Mouse (Mus musculus) kidney, adult 10 weeks (tissue): Measurements from ENCODE around the gene Spint3. TPM values are rescaled to one million over a fixed set of nuclear protein-coding genes. Genes with fewer than 3 reads are reported as not detected.

Source experiments
- polyA plus RNA-seq: library from polyadenylated mRNA; stranded (reverse); fragments of 350-450 nt; fragmentation: Illumina TruSeq; extraction: RNeasy Lipid Tissue Mini Kit (QIAGEN cat#74804); gene quantifications from one replicate; pipeline ENCODE4 v1.2.3, GENCODE M21; 2014; ENCODE audit warnings: low read depth, low replicate concordance

Gene Spint3
- not detected for polyA plus RNA-seq

GRCm38 (mm10) chr2:164573359-164573758 is at the start of gene Spint3:
TSS of gene Spint3 (minus strand) at chr2:164573459.

DNA sequence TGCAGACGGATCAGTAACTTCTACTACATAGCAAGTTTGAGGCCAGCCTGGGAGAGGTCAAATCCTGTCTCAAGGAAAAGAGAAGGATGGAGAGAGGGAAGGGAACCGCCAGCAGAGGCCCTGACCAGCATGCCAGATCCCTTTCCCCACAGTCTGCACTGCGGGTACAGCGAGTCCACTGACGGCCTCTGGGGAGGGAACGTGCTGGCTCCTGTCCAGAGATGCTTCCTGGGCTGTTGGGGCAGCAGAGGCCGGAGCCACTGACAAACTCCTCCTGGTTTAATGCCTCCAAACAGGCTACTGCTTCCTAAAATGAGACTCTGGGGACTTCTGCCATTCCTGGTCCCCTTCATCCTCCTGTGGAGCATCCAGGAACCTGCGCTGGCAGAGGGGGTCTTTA is 40.2 kb upstream of the Spint3 start, which contains the start of the genes Wfdc6b and Wfdc8:
Wfdc6b (plus strand) TSS at position 52 of the 400 bp plus-strand sequence.
Wfdc8 (minus strand) TSS at position 156 of the 400 bp plus-strand sequence.

GRCm38 (mm10) chr2:164593494-164593893 is 20.2 kb upstream of the Spint3 start, which contains the start of gene Eppin:
TSS of gene Eppin (minus strand) at chr2:164593594.

DNA sequence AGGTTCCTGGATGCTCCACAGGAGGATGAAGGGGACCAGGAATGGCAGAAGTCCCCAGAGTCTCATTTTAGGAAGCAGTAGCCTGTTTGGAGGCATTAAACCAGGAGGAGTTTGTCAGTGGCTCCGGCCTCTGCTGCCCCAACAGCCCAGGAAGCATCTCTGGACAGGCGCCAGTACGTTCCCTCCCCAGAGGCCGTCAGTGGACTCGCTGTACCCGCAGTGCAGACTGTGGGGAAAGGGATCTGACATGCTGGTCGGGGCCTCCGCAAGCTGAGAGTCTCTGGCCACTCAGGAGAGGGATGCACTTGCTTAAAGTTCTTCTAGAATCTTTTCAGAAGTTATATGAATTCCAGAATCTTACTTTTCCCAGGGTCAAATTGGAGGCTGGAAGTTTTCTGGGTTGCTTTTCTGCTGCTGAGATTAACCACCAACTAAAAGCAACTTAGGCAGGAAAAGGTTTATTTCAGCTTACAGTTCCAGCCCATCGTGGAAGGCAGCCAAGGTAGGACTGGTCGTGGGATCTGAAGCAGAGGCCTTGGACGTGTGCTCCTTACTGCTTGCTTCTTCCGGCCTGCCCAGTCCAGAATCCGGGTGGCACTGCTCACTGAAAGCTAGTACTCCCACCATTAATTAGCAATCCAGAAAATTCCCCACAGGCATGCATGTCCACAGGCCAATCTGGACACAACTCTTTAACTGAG is 11.9 kb upstream of the Spint3 start, which contains the start of gene Wfdc6a:
Wfdc6a (minus strand) TSS at position 423 of the 701 bp plus-strand sequence.

GRCm38 (mm10) chr2:164562391-164563188 is 10.7 kb downstream of the Spint3 start, which contains the start of gene Wfdc2:
TSS of gene Wfdc2 (plus strand) at chr2:164562413.

Other genes with a start within 250 kb of the Spint3 start
- not detected for gene Svs5, start 240.7 kb downstream of the Spint3 start, polyA plus RNA-seq
- gene Slpi, start 184.4 kb downstream of the Spint3 start, polyA plus RNA-seq, result not detected
- not detected for gene Rbpjl, start 170.3 kb downstream of the Spint3 start, polyA plus RNA-seq
- 0.16 TPM for gene Matn4, start 168.3 kb downstream of the Spint3 start, polyA plus RNA-seq
- gene Sdc4, start 129.6 kb downstream of the Spint3 start, polyA plus RNA-seq, result 266 TPM
- 10.3 TPM for gene Sys1, start 116.5 kb downstream of the Spint3 start, polyA plus RNA-seq
- not detected for gene Gm20458, start 112.5 kb downstream of the Spint3 start, polyA plus RNA-seq
- gene Trp53tg5, start 99.7 kb downstream of the Spint3 start, polyA plus RNA-seq, result not detected
- gene Dbndd2, start 87.4 kb downstream of the Spint3 start, polyA plus RNA-seq, result 3.8 TPM
- 5.5 TPM for gene Pigt, start 75.9 kb downstream of the Spint3 start, polyA plus RNA-seq
- 19.6 TPM for gene Wfdc2, start 11.0 kb downstream of the Spint3 start, polyA plus RNA-seq
- gene Wfdc6a, start 12.0 kb upstream of the Spint3 start, polyA plus RNA-seq, result not detected
- not detected for gene Eppin, start 20.1 kb upstream of the Spint3 start, polyA plus RNA-seq
- gene Wfdc6b, start 40.1 kb upstream of the Spint3 start, polyA plus RNA-seq, result not detected
- gene Wfdc8, start 40.2 kb upstream of the Spint3 start, polyA plus RNA-seq, result not detected
- 37.6 TPM for gene Wfdc16, start 65.3 kb upstream of the Spint3 start, polyA plus RNA-seq
- not detected for gene Wfdc10, start 82.6 kb upstream of the Spint3 start, polyA plus RNA-seq
- not detected for gene Wfdc9, start 83.1 kb upstream of the Spint3 start, polyA plus RNA-seq
- gene Wfdc11, start 100.6 kb upstream of the Spint3 start, polyA plus RNA-seq, result not detected
- gene Wfdc13, start 111.6 kb upstream of the Spint3 start, polyA plus RNA-seq, result not detected
- gene Spint4, start 125.0 kb upstream of the Spint3 start, polyA plus RNA-seq, result not detected
- not detected for gene Spint5, start 141.8 kb upstream of the Spint3 start, polyA plus RNA-seq
- 1.2 TPM for gene Wfdc3, start 172.5 kb upstream of the Spint3 start, polyA plus RNA-seq
- gene Dnttip1, start 172.5 kb upstream of the Spint3 start, polyA plus RNA-seq, result 2.1 TPM
- 1.3 TPM for gene Ube2c, start 196.4 kb upstream of the Spint3 start, polyA plus RNA-seq
- gene Tnnc2, start 206.5 kb upstream of the Spint3 start, polyA plus RNA-seq, result not detected
- 1.1 TPM for gene Snx21, start 212.4 kb upstream of the Spint3 start, polyA plus RNA-seq
- gene Acot8, start 231.4 kb upstream of the Spint3 start, polyA plus RNA-seq, result 1.7 TPM
- gene Zswim3, start 231.6 kb upstream of the Spint3 start, polyA plus RNA-seq, result 1.5 TPM
- gene Zswim1, start 249.2 kb upstream of the Spint3 start, polyA plus RNA-seq, result 3.4 TPM